Comparison of ENCODE assay signal across 16 mouse cellular contexts in genomic region chr2:151967792-151968191, GRCm38 (mm10). TPM values are rescaled to one million over a fixed set of nuclear protein-coding genes. Genes with fewer than 3 reads are reported as not detected.
DNase-seq lines count a peak whose midpoint lies in the region; ATAC-seq and TF ChIP-seq lines count a peak whose summit lies in the region.
"Had no signal": no experiment of that assay in that cellular context is flagged by ENCODE, and none has a peak within 500 bp of the region (broad histone marks: within the 10 kb centered on the region; RNA-seq: fewer than 3 reads in every experiment).

No protein-coding gene starts in this region.

- ATAC-seq in kidney, embryonic 15.5 days (replicated peaks; ENCODE audit: low FRiP score), result no peak
- ATAC-seq in kidney, embryonic 16.5 days (ENCODE audit: low FRiP score, low TSS enrichment), result no peak
- 0 out of 2 replicates have a peak, but pooled peaks have one; percentile 4 for ATAC-seq in granulocyte monocyte progenitor cell, adult 5-6 weeks (replicated peaks; ENCODE audit: poor library complexity, severe bottlenecking)
- ATAC-seq in limb, embryonic 13.5 days (ENCODE audit: low FRiP score, low read depth), result no peak
- no peak for ATAC-seq in megakaryocyte-erythroid progenitor cell, adult 5-6 weeks (replicated peaks; ENCODE audit: low FRiP score, low TSS enrichment, poor library complexity, severe bottlenecking)
- ATAC-seq: Patski had no signal

- no peaks in the 10 kb centered on the region for H3K9me3 ChIP-seq in kidney, embryonic 15.5 days (replicated peaks)
- H3K9me3 ChIP-seq in kidney, embryonic 16.5 days (ENCODE audit: low read length), result no peaks in the 10 kb centered on the region
- no peaks in the 10 kb centered on the region for H3K9me3 ChIP-seq in limb, embryonic 13.5 days

- H3K4me1 ChIP-seq in kidney, embryonic 15.5 days, result peaks cover 70% of the 10 kb centered on the region
- H3K4me1 ChIP-seq in kidney, embryonic 16.5 days (ENCODE audit: insufficient read depth, low read length), result peaks cover 40% of the 10 kb centered on the region
- peaks cover 61% of the 10 kb centered on the region for H3K4me1 ChIP-seq in limb, embryonic 13.5 days
- peaks cover 10% of the 10 kb centered on the region for H3K4me1 ChIP-seq in small intestine, adult 2 months (ENCODE audit: control insufficient read depth, insufficient read depth, insufficient read length, low read length)

- H3K4me3 ChIP-seq in kidney, embryonic 15.5 days (replicated peaks), result no peak overlapping the region
- H3K4me3 ChIP-seq in kidney, embryonic 16.5 days (ENCODE audit: low read length), result no peak overlapping the region
- H3K4me3 ChIP-seq in limb, embryonic 13.5 days, result no peak overlapping the region
- no peak overlapping the region for H3K4me3 ChIP-seq in small intestine, adult 2 months (ENCODE audit: low read depth, low read length)
- H3K4me3 ChIP-seq: left cerebral cortex, adult 2 months had no signal

- 0 out of 2 replicates have a peak overlapping the region, but pooled peaks have one; percentile 14 for H3K27ac ChIP-seq in kidney, embryonic 15.5 days
- no peak overlapping the region for H3K27ac ChIP-seq in kidney, embryonic 16.5 days (ENCODE audit: low read length)
- H3K27ac ChIP-seq in limb, embryonic 13.5 days, result peak overlapping the region; percentile 65; the same call in 1 of the 2 replicates
- H3K27ac ChIP-seq in small intestine, adult 2 months (ENCODE audit: insufficient read depth, low read depth, low read length), result peak overlapping the region; percentile 23; the same call in 1 of the 2 replicates
- H3K27ac ChIP-seq: left cerebral cortex, adult 2 months; liver, embryonic 14.5 days; macrophage had no signal

- H3K4me2 ChIP-seq in kidney, embryonic 15.5 days, result no peak overlapping the region
- H3K4me2 ChIP-seq in kidney, embryonic 16.5 days (replicated peaks; ENCODE audit: low read depth, low read length), result no peak overlapping the region
- H3K4me2 ChIP-seq in limb, embryonic 13.5 days (replicated peaks), result 0 out of 2 replicates have a peak overlapping the region, but pooled peaks have one; percentile 34

- peaks cover 4% of the 10 kb centered on the region; the same call in 1 of the 2 replicates for H3K27me3 ChIP-seq in kidney, embryonic 15.5 days
- H3K27me3 ChIP-seq in kidney, embryonic 16.5 days (ENCODE audit: insufficient read depth, low read length), result no peaks in the 10 kb centered on the region
- peaks cover 5% of the 10 kb centered on the region for H3K27me3 ChIP-seq in limb, embryonic 13.5 days
- H3K27me3 ChIP-seq in small intestine, adult 2 months (ENCODE audit: control insufficient read depth, insufficient read depth, low read length), result no peaks in the 10 kb centered on the region
- H3K27me3 ChIP-seq: Patski had no signal

- no peak for DNase-seq in adrenal gland, adult 18-20 months (ENCODE audit: low spot score in 2 of 2)
- DNase-seq in spleen, postnatal 14 days (ENCODE audit: low spot score in 2 of 2), result no peak
- DNase-seq: cerebellum, adult 11 months; gastrocnemius, postnatal 36 days; thymus, adult 2 months had no signal

- no peak for TF ChIP-seq POLR2A in small intestine, adult 2 months (IDR thresholded peaks at IDR 0.05; ENCODE audit: low read depth, low read length)

- WGBS in kidney, embryonic 15.5 days, result 77% methylated on average over 2 of the region's 2 CpGs
- WGBS in kidney, embryonic 16.5 days, result 74% methylated on average over 2 of the region's 2 CpGs
- 79% methylated on average over 2 of the region's 2 CpGs for WGBS in limb, embryonic 13.5 days
- 60% methylated on average over 2 of the region's 2 CpGs for WGBS in small intestine, adult 2 months

- no peak for TF ChIP-seq CTCF in small intestine, adult 2 months (IDR thresholded peaks at IDR 0.05; ENCODE audit: extremely low read depth, insufficient read length, insufficient replicate concordance, low read depth, low read length)

- peaks cover 26% of the 10 kb centered on the region for H3K36me3 ChIP-seq in kidney, embryonic 15.5 days
- peaks cover 13% of the 10 kb centered on the region for H3K36me3 ChIP-seq in kidney, embryonic 16.5 days (ENCODE audit: insufficient read depth, low read length)
- H3K36me3 ChIP-seq in limb, embryonic 13.5 days, result peaks cover 20% of the 10 kb centered on the region
- peaks cover 16% of the 10 kb centered on the region for H3K36me3 ChIP-seq in small intestine, adult 2 months (ENCODE audit: control insufficient read depth, insufficient read depth, low read length)

- no peak overlapping the region for H3K9ac ChIP-seq in kidney, embryonic 15.5 days
- H3K9ac ChIP-seq in kidney, embryonic 16.5 days (replicated peaks; ENCODE audit: low read length), result no peak overlapping the region
- H3K9ac ChIP-seq in limb, embryonic 13.5 days, result peak overlapping the region; percentile 39; the same call in 1 of the 2 replicates
- H3K9ac ChIP-seq: liver, embryonic 14.5 days had no signal

RNA-seq across cellular contexts. Expression of gene Fam110a, which starts 12.2 kb away (rescaled TPM):
- 29.1 and 29.2 TPM in 2 replicates for polyA plus RNA-seq in kidney, embryonic 15.5 days (2015; fragmentation: Nextera tagmentation; extraction: Ambion mirVana)
- polyA plus RNA-seq in kidney, embryonic 16.5 days (2015; fragmentation: Nextera tagmentation; extraction: Ambion mirVana), result 32.1 and 34.9 TPM in 2 replicates
- total RNA-seq in granulocyte monocyte progenitor cell, adult 5-6 weeks (2014; fragmentation: Nextera tagmentation), result 14.9 and 17.6 TPM in 2 replicates
- 3.8 and 8.8 TPM in 2 replicates for total RNA-seq in granulocyte monocyte progenitor cell, adult 5-6 weeks (2017)
- 23.0 and 25.4 TPM in 2 replicates for polyA plus RNA-seq in limb, embryonic 13.5 days (2015; fragmentation: Nextera tagmentation; extraction: Ambion mirVana)
- polyA plus RNA-seq in small intestine, adult 2 months (2012; rRNA removed), result 10.7 and 14.0 TPM in 2 replicates
- total RNA-seq in megakaryocyte-erythroid progenitor cell, adult 5-6 weeks (2014; fragmentation: Nextera tagmentation), result 3.7 and 9.1 TPM in 2 replicates
- total RNA-seq in megakaryocyte-erythroid progenitor cell, adult 5-6 weeks (2017), result 0.50 and 1.6 TPM in 2 replicates
- total RNA-seq in adrenal gland, adult 18-20 months (2021), result 10 to 100 TPM in 1 of 2 experiments, 1 to 10 TPM in 1; 6.6 to 10.3 TPM

RNA-seq across cellular contexts. Expression of gene Slc52a3, which starts 28.5 kb away (rescaled TPM):
- 13.3 and 16.3 TPM in 2 replicates for polyA plus RNA-seq in kidney, embryonic 15.5 days (2015; fragmentation: Nextera tagmentation; extraction: Ambion mirVana)
- 25.2 and 28.2 TPM in 2 replicates for polyA plus RNA-seq in kidney, embryonic 16.5 days (2015; fragmentation: Nextera tagmentation; extraction: Ambion mirVana)
- not detected in 2 replicates for total RNA-seq in granulocyte monocyte progenitor cell, adult 5-6 weeks (2014; fragmentation: Nextera tagmentation)
- total RNA-seq in granulocyte monocyte progenitor cell, adult 5-6 weeks (2017), result not detected in 2 replicates
- 1.6 and 1.8 TPM in 2 replicates for polyA plus RNA-seq in limb, embryonic 13.5 days (2015; fragmentation: Nextera tagmentation; extraction: Ambion mirVana)
- polyA plus RNA-seq in small intestine, adult 2 months (2012; rRNA removed), result 26.8 and 274 TPM in 2 replicates
- total RNA-seq in megakaryocyte-erythroid progenitor cell, adult 5-6 weeks (2014; fragmentation: Nextera tagmentation), result 0.42 and 1.4 TPM in 2 replicates
- total RNA-seq in megakaryocyte-erythroid progenitor cell, adult 5-6 weeks (2017), result 0.34 and 0.80 TPM in 2 replicates
- total RNA-seq in adrenal gland, adult 18-20 months (2021), result 1 to 10 TPM; 3.9 to 5.6 TPM
- polyA plus RNA-seq: macrophage had no signal

RNA-seq across cellular contexts. Expression of gene Angpt4, which starts 56.8 kb away (rescaled TPM):
- polyA plus RNA-seq in kidney, embryonic 15.5 days (2015; fragmentation: Nextera tagmentation; extraction: Ambion mirVana), result 2.1 and 2.7 TPM in 2 replicates
- polyA plus RNA-seq in kidney, embryonic 16.5 days (2015; fragmentation: Nextera tagmentation; extraction: Ambion mirVana), result 2.8 and 3.0 TPM in 2 replicates
- total RNA-seq in granulocyte monocyte progenitor cell, adult 5-6 weeks (2014; fragmentation: Nextera tagmentation), result not detected in 2 replicates
- total RNA-seq in granulocyte monocyte progenitor cell, adult 5-6 weeks (2017), result not detected in 2 replicates
- polyA plus RNA-seq in limb, embryonic 13.5 days (2015; fragmentation: Nextera tagmentation; extraction: Ambion mirVana), result 0.22 and 0.43 TPM in 2 replicates
- polyA plus RNA-seq in small intestine, adult 2 months (2012; rRNA removed), result 0.15 and 0.25 TPM in 2 replicates
- not detected in 2 replicates for total RNA-seq in megakaryocyte-erythroid progenitor cell, adult 5-6 weeks (2014; fragmentation: Nextera tagmentation)
- total RNA-seq in megakaryocyte-erythroid progenitor cell, adult 5-6 weeks (2017), result not detected in 2 replicates
- 1 to 10 TPM in 1 of 2 experiments, under 1 TPM in 1; 0.36 to 1.2 TPM for total RNA-seq in adrenal gland, adult 18-20 months (2021)
- total RNA-seq: hematopoietic stem cell, adult 5-6 weeks; left cerebral cortex, adult 2 months had no signal
- polyA plus RNA-seq: macrophage had no signal
